Mouse (Mus musculus) gastrocnemius, adult 2 months (tissue): ENCODE measurements around the gene Rfpl4. TPM values are rescaled to one million over a fixed set of nuclear protein-coding genes. Genes with fewer than 3 reads are reported as not detected.

Experiments used
- DNase-seq: peaks from one replicate; pipeline ENCODE4 v3.0.0; 2022
- H3K27ac ChIP-seq: fragments of 200-600 bp; 2 replicates; pipeline ENCODE4 v1.8.1; 2022; ENCODE audit warnings: mild to moderate bottlenecking
- H3K4me3 ChIP-seq: fragments of 200-600 bp; 2 replicates; pipeline ENCODE4 v1.8.1; 2022; ENCODE audit warnings: mild to moderate bottlenecking, moderate library complexity
- CTCF ChIP-seq: fragments of 200-600 bp; IDR thresholded peaks from 2 replicates; pipeline ENCODE4 v1.8.1; 2022; ENCODE audit warnings: antibody characterized with exemption, mild to moderate bottlenecking, moderate library complexity
- intact Hi-C: fragments of 180-260 bp; cut with DNase I; formaldehyde crosslinking; loops from one replicate; pipeline ENCODE4 v1.15.1; 2025
- microRNA-seq: library from miRNA; unstranded; fragments of <30 nt; microRNA quantifications from one replicate; pipeline ENCODE4 v1.2.0, GENCODE M21; 2021
- total RNA-seq, 2 experiments: library from RNA; stranded (reverse); gene quantifications; 2 replicates each; pipeline ENCODE4 v1.2.3; 2021

The Rfpl4 gene
- total RNA-seq, 2 experiments from 2014 or later = not detected

GRCm38 (mm10) chr7:5076931-5077330 is 39.8 kb downstream of the Rfpl4 start:
- no peak overlapping the region for H3K27ac ChIP-seq
- H3K4me3 ChIP-seq = no peak overlapping the region
- no peak for DNase-seq
- TF ChIP-seq CTCF = no peak
- intact Hi-C loops = no loop called here

GRCm38 (mm10) chr7:5074984-5075383 is 41.8 kb downstream of the Rfpl4 start:
- Histone ChIP-seq H3K4me3 (no peak overlapping the region), H3K27ac (no peak overlapping the region)
- intact Hi-C loops = no loop called here
- DNase-seq = no peak
- no peak for TF ChIP-seq CTCF

DNA sequence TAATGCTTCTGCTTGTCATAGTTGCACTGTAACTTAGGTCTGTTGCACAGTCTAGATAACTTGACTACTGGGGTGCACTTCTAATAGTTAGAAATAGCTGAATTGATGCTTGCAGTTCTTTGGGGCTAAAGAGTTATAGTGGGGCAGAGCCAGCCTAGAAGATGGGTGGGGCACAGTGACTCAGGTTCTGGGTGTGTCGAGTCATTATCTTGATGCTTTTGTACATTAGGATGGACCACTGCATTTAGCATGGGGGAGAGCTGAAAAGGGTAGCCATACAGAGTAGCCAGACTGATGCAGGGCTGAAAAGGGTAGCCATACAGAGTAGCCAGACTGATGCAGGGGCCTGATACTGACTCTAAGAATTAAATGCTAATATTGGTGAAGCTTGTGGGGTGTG is 43.2 kb downstream of the Rfpl4 start:
- DNase-seq = no peak
- no peak for TF ChIP-seq CTCF
- no peak overlapping the region for H3K27ac ChIP-seq
- intact Hi-C loops = no loop called here
- H3K4me3 ChIP-seq = no peak overlapping the region

DNA sequence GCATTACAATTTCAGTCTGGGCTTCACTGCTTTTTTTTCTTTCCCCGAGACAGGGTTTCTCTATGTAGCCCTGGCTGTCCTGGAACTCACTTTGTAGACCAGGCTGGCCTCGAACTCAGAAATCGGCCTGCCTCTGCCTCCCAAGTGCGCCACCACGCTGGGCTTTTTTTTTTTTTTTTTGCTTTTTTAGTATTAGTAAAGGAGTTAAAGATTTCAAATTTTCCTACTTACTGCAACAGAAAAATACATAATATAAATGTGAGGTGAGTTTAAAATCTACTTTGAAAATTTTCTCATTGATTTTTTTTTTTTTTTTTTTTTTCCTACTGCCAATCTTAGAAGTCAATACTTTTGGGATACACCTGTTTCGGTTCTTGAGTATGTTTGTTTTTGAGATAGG is 51.9 kb downstream of the Rfpl4 start:
- intact Hi-C loops = loop anchor here (5.0 kb wide), 2 partner anchors 508 to 928 kb away; partner anchors contain the start of gene Leng8
- no peak for DNase-seq
- no peak for TF ChIP-seq CTCF
- H3K4me3 ChIP-seq = no peak overlapping the region
- no peak overlapping the region for H3K27ac ChIP-seq

GRCm38 (mm10) chr7:5062360-5063001 is 54.3 kb downstream of the Rfpl4 start:
- TF ChIP-seq CTCF = no peak
- intact Hi-C loops = loop anchor here (1.0 to 5.0 kb wide), 3 partner anchors 18 to 925 kb away; partner anchors contain the start of genes Epn1 and Leng8
- Histone ChIP-seq H3K4me3 (peak overlapping the region; percentile 91), H3K27ac (peak overlapping the region; percentile 99)
- DNase-seq = no peak

DNA sequence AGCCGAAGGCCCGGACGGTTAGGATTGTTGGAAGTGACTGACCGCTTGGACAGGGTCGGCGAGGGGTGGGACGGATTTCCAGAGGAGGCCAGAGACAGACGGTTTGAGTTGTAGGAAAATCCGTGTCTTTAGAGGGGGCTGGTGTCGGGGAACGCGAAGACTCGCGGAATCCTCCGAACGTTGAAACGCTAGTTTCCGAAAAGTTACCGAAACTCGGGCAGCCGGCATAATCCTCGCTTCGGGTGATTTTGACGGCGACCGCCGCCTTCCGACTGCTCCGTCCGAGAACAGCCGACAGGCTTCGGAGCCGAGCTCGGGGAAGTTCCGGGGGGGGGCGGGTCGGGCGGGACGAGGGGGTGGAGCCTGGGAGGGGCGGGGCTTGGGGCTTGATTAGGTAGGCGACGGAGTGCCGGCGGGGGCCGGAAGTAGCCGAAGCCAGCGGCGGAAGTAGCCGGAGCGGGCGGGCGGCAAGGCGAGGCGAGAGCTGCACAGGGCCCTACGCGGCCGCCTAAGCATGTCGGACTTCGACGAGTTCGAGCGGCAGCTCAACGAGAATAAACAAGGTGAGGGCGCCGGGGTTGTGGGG is 54.9 kb downstream of the Rfpl4 start, which contains the start of gene U2af2:
Gene U2af2, plus strand, starts transcription at position 370 of the 586 bp plus-strand sequence.
- peak; percentile 98 for DNase-seq
- TF ChIP-seq CTCF = no peak
- intact Hi-C loops = loop anchor here (1.0 to 5.0 kb wide), 4 partner anchors 18 to 925 kb away; partner anchors contain the start of genes Epn1, Fiz1, Gm44973 and Leng8
- Histone ChIP-seq H3K4me3 (peak within 1 kb of the TSS; percentile 91), H3K27ac (peak within 1 kb of the TSS; percentile 99)

DNA sequence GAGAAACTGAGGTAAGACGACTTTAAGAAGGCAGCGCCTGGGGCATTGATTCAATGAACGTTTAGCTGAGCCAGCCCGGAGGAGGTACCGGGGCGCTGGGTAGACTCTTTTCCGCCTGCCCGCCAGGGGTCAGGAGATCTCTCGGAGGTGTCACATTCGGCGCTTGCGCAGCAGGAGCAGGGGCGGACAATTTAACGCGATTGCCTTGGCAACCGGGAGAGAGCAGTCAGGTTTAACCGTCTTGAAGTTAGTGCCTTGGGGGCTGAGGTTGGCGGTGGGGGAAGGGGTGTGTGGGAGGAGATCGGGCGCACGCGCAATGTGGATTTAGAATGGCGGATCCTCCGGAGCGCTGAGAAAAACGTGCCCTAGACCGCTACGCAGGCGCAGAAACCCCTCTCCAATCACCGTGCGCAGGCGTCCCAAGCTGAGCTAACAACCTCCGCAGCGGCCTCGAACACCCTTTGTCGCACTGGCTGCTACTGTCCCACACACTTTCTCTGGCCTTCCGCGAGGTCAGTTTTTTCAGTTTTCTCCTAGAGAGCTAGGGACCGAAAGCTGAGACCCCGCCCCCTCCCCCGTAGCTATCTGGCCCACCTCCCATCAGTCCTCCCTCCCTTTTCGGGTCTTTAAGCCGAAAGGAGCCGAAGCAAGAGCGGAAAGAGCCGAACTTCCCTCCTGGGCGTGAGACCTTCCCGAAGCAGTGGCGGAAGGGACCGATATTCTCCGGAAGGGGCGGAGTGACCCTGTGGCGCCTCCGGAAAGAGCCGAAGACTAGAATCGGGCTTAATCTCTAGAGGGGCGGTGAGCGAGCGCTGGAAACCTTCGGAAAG is 55.6 kb downstream of the Rfpl4 start:
- intact Hi-C loops = loop anchor here (2.0 to 5.0 kb wide), 3 partner anchors 46 to 924 kb away; partner anchors contain the start of genes Fiz1, Gm44973, Leng8 and Zfp524
- DNase-seq = peak; percentile 99
- peak; percentile 76 for TF ChIP-seq CTCF
- H3K27ac ChIP-seq = peak overlapping the region; percentile 99
- peak overlapping the region; percentile 91 for H3K4me3 ChIP-seq

DNA sequence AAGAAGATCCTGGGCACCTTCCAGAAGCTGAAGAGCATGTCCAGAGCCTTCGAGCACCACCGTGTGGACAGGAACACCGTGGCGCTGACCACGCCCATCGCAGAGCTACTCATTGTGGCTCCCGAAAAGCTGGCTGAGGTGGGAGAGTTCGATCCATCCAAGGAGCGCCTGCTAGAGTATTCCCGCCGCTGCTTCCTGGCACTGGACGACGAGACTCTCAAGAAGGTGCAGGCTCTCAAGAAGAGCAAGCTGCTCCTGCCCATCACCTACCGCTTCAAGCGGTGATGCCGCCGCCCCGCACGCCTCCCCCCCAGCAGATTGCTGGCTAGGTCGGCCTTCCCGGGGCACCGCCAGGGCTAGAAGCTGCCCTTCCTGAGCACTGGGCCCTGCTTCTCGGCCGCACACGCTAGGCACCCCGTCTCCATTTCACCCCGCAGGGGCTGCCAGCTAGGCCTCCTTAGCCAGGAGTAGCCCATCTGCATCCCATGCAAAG is 56.5 kb downstream of the Rfpl4 start:
- Histone ChIP-seq H3K4me3 (peak overlapping the region; percentile 91), H3K27ac (peak overlapping the region; percentile 99)
- DNase-seq = peak; percentile 86
- intact Hi-C loops = loop anchor here (2.0 to 5.0 kb wide), 3 partner anchors 45 to 923 kb away; partner anchors contain the start of genes Fiz1, Gm44973, Leng8 and Zfp524
- TF ChIP-seq CTCF = peak; percentile 78

Small RNA genes within 50 kb of the gene (microRNA-seq; reads per million reads assigned to microRNA genes)
- not detected for gene Gm26217

Other genes with a start within 250 kb of the Rfpl4 start
- 1 to 10 TPM; 3.9 TPM for gene Isoc2b, start 246.7 kb downstream of the Rfpl4 start, total RNA-seq
- 10 to 100 TPM; 26.4 to 33.5 TPM for gene Isoc2a, start 239.8 kb downstream of the Rfpl4 start, total RNA-seq
- under 1 TPM; 0.17 to 0.38 TPM for gene Gm36210, start 210.4 kb downstream of the Rfpl4 start, total RNA-seq
- gene Zfp628, start 201.7 kb downstream of the Rfpl4 start, total RNA-seq = 10 to 100 TPM in 1 of 2 experiments, 1 to 10 TPM in 1; 8.5 to 10.7 TPM
- 1 to 10 TPM; 2.7 to 5.9 TPM for gene Nat14, start 194.9 kb downstream of the Rfpl4 start, total RNA-seq
- gene Ssc5d, start 191.2 kb downstream of the Rfpl4 start, total RNA-seq = 1 to 10 TPM; 4.3 to 8.7 TPM
- 10 to 100 TPM; 36.7 to 77.0 TPM for gene Sbk2, start 152.5 kb downstream of the Rfpl4 start, total RNA-seq
- gene Sbk3, start 145.8 kb downstream of the Rfpl4 start, total RNA-seq = 1 to 10 TPM in 1 of 2 experiments, under 1 TPM in 1; 0.46 to 5.2 TPM
- 1 to 10 TPM; 8.8 to 9.5 TPM for gene Zfp579, start 120.8 kb downstream of the Rfpl4 start, total RNA-seq
- gene Zfp524, start 102.5 kb downstream of the Rfpl4 start, total RNA-seq = 10 to 100 TPM in 1 of 2 experiments, 1 to 10 TPM in 1; 6.5 to 10.4 TPM
- gene Fiz1, start 102.3 kb downstream of the Rfpl4 start, total RNA-seq = 10 to 100 TPM; 23.2 to 23.3 TPM
- gene Gm44973, start 101.5 kb downstream of the Rfpl4 start, total RNA-seq = not detected
- gene Zfp865, start 96.6 kb downstream of the Rfpl4 start, total RNA-seq = 10 to 100 TPM; 12.9 to 15.6 TPM
- gene Ccdc106, start 96.4 kb downstream of the Rfpl4 start, total RNA-seq = not detected
- not detected for gene 4632433K11Rik, start 82.8 kb downstream of the Rfpl4 start, total RNA-seq
- 1 to 10 TPM; 2.8 to 3.9 TPM for gene Zfp784, start 78.5 kb downstream of the Rfpl4 start, total RNA-seq
- 1 to 10 TPM; 3.0 to 4.1 TPM for gene Zfp580, start 65.4 kb downstream of the Rfpl4 start, total RNA-seq
- gene U2af2, start 54.8 kb downstream of the Rfpl4 start, total RNA-seq = 10 to 100 TPM; 50.0 to 51.0 TPM
- gene Epn1, start 36.7 kb downstream of the Rfpl4 start, total RNA-seq = 100 to 1,000 TPM; 165 to 171 TPM
- 1 to 10 TPM; 1.4 to 2.9 TPM for gene Rasl2-9, start 9.0 kb upstream of the Rfpl4 start, total RNA-seq
- not detected for gene Vmn1r55, start 32.7 kb upstream of the Rfpl4 start, total RNA-seq
- gene Vmn1r56, start 79.8 kb upstream of the Rfpl4 start, total RNA-seq = not detected
- gene Vmn1r57, start 101.5 kb upstream of the Rfpl4 start, total RNA-seq = not detected
- not detected for gene Gm5065, start 233.6 kb upstream of the Rfpl4 start, total RNA-seq
- not detected for gene Nlrp2, start 234.1 kb upstream of the Rfpl4 start, total RNA-seq